Mouse (Mus musculus) thymus, adult 2 months (tissue): ENCODE measurements around the gene Khsrp.

Experiments used
- CTCF ChIP-seq: fragments of 200-500 bp; IDR thresholded peaks from 2 replicates; pipeline ENCODE4 v1.5.1; 2012; ENCODE audit warnings: mild to moderate bottlenecking, control low read depth, low read length, moderate library complexity, borderline replicate concordance; ENCODE audit not compliant: control insufficient read depth, poor library complexity, insufficient read depth; ENCODE audit errors: extremely low read depth
- POLR2A ChIP-seq: fragments of 200-500 bp; IDR thresholded peaks from 2 replicates; pipeline ENCODE4 v1.6.1; 2012; ENCODE audit warnings: mild to moderate bottlenecking, low read length, control low read depth, moderate library complexity; ENCODE audit not compliant: control insufficient read depth, poor library complexity, insufficient read depth; ENCODE audit errors: extremely low read depth

- no peak for TF ChIP-seq POLR2A
- no peak for TF ChIP-seq CTCF
These were observed 48.6 kb upstream of the Khsrp start for GRCm38 (mm10) chr17:57079919-57080318.
